Mouse (Mus musculus) forebrain, embryonic 12.5 days (tissue): Measurements from ENCODE around the gene Rdh14. TPM values are rescaled to one million over a fixed set of nuclear protein-coding genes. Genes with fewer than 3 reads are reported as not detected.

ENCODE experiments used
- ATAC-seq: fragments of 200-750 bp; cut with Nextera tagmentation; 2 replicates; pipeline ENCODE4 v1.8.0; 2017; ENCODE audit warnings: moderate TSS enrichment; ENCODE audit not compliant: low FRiP score
- H3K27ac ChIP-seq: fragments of 300-500 bp; sonication (generic); 2 replicates; pipeline ENCODE4 v1.5.1; 2016; ENCODE audit warnings: mild to moderate bottlenecking
- H3K27me3 ChIP-seq: fragments of 300-500 bp; sonication (generic); 2 replicates; pipeline ENCODE4 v1.6.1; 2016; ENCODE audit warnings: mild to moderate bottlenecking
- H3K36me3 ChIP-seq: fragments of 300-500 bp; sonication (generic); replicated peaks from 2 replicates; pipeline ENCODE4 v1.6.1; 2016; ENCODE audit warnings: mild to moderate bottlenecking
- H3K4me1 ChIP-seq: fragments of 300-500 bp; sonication (generic); 2 replicates; pipeline ENCODE4 v1.6.1; 2016
- H3K4me2 ChIP-seq: fragments of 300-500 bp; sonication (generic); 2 replicates; pipeline ENCODE4 v1.6.1; 2016; ENCODE audit warnings: mild to moderate bottlenecking, moderate library complexity
- H3K4me3 ChIP-seq: fragments of 300-500 bp; sonication (generic); replicated peaks from 2 replicates; pipeline ENCODE4 v1.5.1; 2016; ENCODE audit warnings: mild to moderate bottlenecking
- H3K9ac ChIP-seq: fragments of 300-500 bp; sonication (generic); 2 replicates; pipeline ENCODE4 v1.6.1; 2016; ENCODE audit warnings: mild to moderate bottlenecking
- H3K9me3 ChIP-seq: fragments of 300-500 bp; sonication (generic); 2 replicates; pipeline ENCODE4 v1.6.1; 2016
- WGBS: fragments of 180-500 bp; shearing (Covaris S2); methylation state at CpG from one replicate; pipeline ENCODE4 v1.1.7; 2016; 5-methylcytosine and 5-hydroxymethylcytosine counted together
- polyA plus RNA-seq: library from polyadenylated mRNA; unstranded; fragments of >200 nt; fragmentation: Nextera tagmentation; extraction: Ambion mirVana; gene quantifications from 2 replicates; pipeline ENCODE4 v1.2.1, GENCODE M21; 2016

Gene Rdh14
- polyA plus RNA-seq, result 25.6 and 26.1 TPM in 2 replicates

DNA sequence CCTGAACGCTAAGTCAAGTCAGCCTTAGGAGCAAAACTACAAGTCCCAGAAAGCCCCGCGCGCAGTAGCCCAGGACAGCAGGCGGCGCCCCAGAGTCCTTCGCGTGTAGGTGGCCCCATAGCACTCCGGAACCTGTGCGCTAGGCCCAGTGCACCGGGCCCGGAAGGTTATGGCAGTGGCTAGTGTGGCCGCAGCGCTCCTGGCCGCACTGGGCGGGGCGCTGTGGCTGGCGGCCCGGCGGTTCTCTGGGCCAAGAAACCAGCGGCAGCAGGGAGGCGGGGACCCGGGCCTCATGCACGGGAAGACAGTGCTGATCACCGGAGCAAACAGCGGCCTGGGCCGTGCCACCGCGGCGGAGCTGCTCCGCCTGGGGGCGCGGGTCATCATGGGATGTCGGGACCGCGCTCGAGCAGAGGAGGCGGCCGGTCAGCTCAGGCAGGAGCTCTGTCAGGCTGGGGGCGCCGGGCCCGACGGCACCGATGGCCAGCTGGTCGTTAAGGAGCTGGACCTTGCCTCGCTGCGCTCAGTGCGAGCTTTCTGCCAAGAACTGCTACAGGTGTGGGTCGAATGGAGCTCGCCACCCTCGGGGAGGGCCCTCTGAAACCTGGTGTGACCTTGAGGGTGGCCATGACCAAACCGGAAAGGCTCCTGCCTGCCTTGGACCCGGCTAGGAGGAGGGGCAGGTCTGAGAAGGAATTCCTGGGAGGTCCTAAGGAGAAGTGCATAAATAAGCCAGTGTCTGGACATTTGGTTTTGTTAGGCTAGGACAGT, at the start of gene Rdh14:
TSS of gene Rdh14 (plus strand) at position 102 of the 771 bp plus-strand sequence.
- ATAC-seq, result peak; percentile 98
- Histone ChIP-seq H3K9me3 (no peaks in the 10 kb centered on the region), H3K36me3 (no peaks in the 10 kb centered on the region; the same call in 1 of the 2 replicates), H3K4me3 (peak within 1 kb of the TSS; percentile 80), H3K27me3 (no peaks in the 10 kb centered on the region), H3K4me2 (peak within 1 kb of the TSS; percentile 67), H3K9ac (peak within 1 kb of the TSS; percentile 84), H3K4me1 (peaks cover 9% of the 10 kb centered on the region), H3K27ac (peak within 1 kb of the TSS; percentile 84)
- under 1% methylated on average over 53 of the region's 53 CpGs for WGBS

DNA sequence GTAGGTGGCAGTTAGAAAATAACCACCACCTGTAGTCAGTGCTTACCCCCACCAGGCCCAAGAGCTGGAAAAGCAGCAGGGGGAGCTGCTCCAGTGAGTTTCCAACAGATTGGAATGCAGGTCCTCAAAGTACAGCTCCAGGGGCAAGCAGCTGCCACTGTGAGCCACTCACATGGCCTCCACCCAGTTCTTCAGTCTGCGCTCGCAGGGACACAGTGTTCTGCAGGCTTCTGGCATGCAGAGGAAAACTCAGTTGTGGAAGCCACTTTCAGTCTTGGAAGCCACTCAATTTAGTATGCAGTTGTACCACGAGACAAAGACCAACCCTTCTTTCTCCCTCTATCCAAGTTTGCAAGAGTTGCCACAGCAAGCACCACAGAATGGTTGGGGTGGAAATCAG, 39.9 kb upstream of the Rdh14 start:
- Histone ChIP-seq H3K9ac (no peak overlapping the region), H3K27ac (no peak overlapping the region), H3K27me3 (no peaks in the 10 kb centered on the region), H3K36me3 (no peaks in the 10 kb centered on the region), H3K4me2 (no peak overlapping the region), H3K4me3 (no peak overlapping the region), H3K4me1 (no peaks in the 10 kb centered on the region), H3K9me3 (no peaks in the 10 kb centered on the region)
- ATAC-seq, result no peak
- WGBS, result 59% methylated on average over 3 of the region's 3 CpGs

DNA sequence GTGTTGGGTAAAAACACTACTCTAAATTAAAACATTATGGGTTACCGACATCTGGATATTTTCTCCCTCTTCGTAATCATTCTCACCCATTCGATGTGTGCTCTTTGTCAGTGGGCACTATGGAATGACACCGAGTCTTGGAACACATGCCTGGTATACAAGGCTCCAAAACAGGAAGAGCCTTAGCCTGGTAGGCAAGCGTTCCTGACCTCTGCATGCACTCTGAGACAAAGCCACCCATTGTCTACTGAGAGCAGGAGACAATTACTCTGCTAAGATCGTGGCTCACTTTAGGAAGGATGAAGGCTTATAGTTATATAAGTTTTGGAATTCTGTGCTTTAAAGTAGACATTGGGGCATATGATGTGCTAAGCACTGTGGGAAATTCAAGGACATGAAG, 32.8 kb upstream of the Rdh14 start:
- Histone ChIP-seq H3K9ac (no peak overlapping the region), H3K27ac (no peak overlapping the region), H3K9me3 (no peaks in the 10 kb centered on the region), H3K4me2 (no peak overlapping the region), H3K4me3 (no peak overlapping the region), H3K36me3 (no peaks in the 10 kb centered on the region), H3K4me1 (no peaks in the 10 kb centered on the region), H3K27me3 (no peaks in the 10 kb centered on the region)
- 69% methylated on average over 6 of the region's 6 CpGs for WGBS
- ATAC-seq, result no peak

DNA sequence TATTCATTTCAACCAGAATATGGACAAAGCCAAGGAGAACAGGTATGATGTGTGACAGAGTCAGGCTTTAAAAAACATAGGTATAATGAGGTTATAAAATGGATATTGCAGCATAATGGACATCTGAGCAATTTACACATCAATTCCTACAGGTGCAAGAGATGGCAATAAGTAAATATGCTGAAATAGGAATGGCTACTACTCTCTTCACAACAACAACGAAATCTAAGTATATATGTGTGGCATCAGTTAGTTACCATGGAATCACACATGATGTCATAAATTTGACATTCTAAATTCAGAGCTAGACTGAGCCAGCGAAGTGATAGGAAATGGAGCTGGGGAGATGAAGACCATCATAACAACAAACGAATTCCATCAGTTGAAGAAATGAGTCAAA, 20.9 kb upstream of the Rdh14 start, which contains the start of gene Nt5c1b:
TSS of gene Nt5c1b (plus strand) at position 301 of the 400 bp plus-strand sequence.
- ATAC-seq, result no peak

DNA sequence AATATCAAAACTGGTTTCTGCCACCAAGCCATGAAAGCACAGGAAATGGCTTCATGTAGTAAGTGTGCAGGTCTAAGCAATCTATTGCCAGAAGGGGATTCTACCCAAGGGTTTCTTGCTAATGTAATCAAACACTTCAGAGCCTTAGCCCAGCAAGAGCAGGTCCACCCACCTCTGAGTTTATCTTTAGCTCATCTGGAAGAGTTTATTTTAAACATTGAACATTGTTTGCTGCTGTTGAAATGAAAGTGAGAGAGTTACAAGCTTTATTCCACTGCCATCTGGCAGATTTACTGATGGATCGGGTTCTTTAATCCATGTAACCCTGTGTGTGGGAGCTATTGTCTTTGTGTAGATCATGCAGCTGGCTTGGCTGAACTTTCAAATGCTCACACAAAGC, 10.2 kb downstream of the Rdh14 start:
- Histone ChIP-seq H3K4me2 (no peak overlapping the region), H3K27ac (no peak overlapping the region), H3K9me3 (no peaks in the 10 kb centered on the region), H3K4me1 (no peaks in the 10 kb centered on the region), H3K27me3 (no peaks in the 10 kb centered on the region), H3K36me3 (no peaks in the 10 kb centered on the region), H3K4me3 (no peak overlapping the region), H3K9ac (no peak overlapping the region)
- ATAC-seq, result no peak
- 79% methylated on average over 1 of the region's 1 CpGs for WGBS

More for the DNA sequence above, 20.9 kb upstream of the Rdh14 start, which contains the start of gene Nt5c1b:
- Histone ChIP-seq H3K9me3 (no peaks in the 10 kb centered on the region), H3K27me3 (no peaks in the 10 kb centered on the region), H3K4me3 (no peak within 1 kb of the TSS), H3K4me1 (no peaks in the 10 kb centered on the region), H3K4me2 (no peak within 1 kb of the TSS), H3K9ac (no peak within 1 kb of the TSS), H3K36me3 (no peaks in the 10 kb centered on the region), H3K27ac (no peak within 1 kb of the TSS)
- 77% methylated on average over 3 of the region's 3 CpGs for WGBS

DNA sequence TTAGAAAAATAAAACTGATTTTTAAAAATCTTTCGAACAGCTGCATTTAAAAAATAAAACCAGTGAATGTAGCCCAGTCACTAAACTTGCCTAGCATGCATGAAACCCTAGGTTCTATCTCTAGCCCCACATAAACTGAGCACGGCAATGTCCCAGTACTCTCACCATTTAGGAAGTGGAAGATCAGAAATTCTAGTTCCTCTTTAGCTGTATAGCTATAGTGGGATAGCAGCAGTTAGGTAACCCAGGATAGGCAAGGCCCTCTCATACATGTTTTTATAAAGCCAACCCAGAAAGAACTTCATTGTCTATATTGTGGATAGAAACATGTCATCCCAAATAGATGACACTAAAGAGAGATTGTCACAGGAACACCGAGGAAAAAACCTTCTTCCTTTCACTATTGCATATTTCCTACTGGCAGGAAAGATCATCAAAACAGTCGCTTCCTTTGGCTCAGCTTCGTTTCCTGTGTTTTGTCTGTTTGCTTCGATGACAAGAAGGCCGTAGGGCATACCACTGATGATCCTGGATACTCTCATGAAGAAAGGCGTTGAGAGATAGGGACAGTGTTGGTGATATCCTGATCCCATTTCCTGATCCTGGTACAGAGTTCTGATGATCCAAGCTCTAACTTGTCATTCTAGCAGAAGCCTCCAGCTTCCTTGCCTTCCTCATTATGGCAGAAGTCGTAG, 12.0 kb downstream of the Rdh14 start:
- Histone ChIP-seq H3K4me1 (no peaks in the 10 kb centered on the region), H3K4me3 (no peak overlapping the region), H3K27ac (no peak overlapping the region), H3K27me3 (no peaks in the 10 kb centered on the region), H3K4me2 (no peak overlapping the region), H3K9me3 (no peaks in the 10 kb centered on the region), H3K9ac (no peak overlapping the region), H3K36me3 (no peaks in the 10 kb centered on the region)
- ATAC-seq, result no peak
- 90% methylated on average over 9 of the region's 9 CpGs for WGBS

DNA sequence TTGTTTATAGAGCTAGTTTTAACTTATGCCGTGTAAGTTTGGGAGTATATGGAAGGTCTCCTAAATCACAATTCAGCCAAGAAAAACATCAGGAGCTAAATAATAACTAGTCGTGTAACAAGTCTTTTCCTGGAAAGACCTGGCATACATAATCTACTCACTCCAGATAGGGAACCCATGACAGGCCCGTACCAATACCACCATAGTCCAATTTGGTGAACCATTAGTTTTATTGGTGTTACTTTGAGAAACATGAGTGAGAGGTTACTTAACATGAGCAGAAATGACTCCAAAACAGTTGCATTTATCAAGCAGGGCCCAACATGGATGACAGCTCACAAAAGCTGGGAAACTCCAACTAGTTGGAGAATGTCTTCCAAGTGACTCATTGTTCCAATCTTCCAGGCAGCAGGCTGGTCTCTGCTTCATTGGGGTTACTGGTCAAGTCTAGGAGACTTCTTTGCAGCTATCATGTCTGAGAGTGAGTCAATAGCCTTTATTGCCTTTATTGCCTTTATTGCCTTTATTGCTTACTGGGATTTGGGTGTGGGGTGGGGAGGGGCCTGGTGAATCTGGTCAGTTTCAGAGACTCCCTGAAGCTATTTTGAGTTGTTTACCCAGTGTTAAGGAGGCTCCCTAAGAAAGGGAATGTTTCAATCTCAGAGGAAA, 20.1 kb downstream of the Rdh14 start:
- H3K4me3 ChIP-seq, result no peak overlapping the region
- no peaks in the 10 kb centered on the region for H3K36me3 ChIP-seq
- no peaks in the 10 kb centered on the region for H3K4me1 ChIP-seq
- H3K27ac ChIP-seq, result no peak overlapping the region
- no peak overlapping the region for H3K4me2 ChIP-seq
- 91% methylated on average over 3 of the region's 3 CpGs for WGBS
- H3K9me3 ChIP-seq, result no peaks in the 10 kb centered on the region
- no peaks in the 10 kb centered on the region for H3K27me3 ChIP-seq
- ATAC-seq, result no peak
- no peak overlapping the region for H3K9ac ChIP-seq

DNA sequence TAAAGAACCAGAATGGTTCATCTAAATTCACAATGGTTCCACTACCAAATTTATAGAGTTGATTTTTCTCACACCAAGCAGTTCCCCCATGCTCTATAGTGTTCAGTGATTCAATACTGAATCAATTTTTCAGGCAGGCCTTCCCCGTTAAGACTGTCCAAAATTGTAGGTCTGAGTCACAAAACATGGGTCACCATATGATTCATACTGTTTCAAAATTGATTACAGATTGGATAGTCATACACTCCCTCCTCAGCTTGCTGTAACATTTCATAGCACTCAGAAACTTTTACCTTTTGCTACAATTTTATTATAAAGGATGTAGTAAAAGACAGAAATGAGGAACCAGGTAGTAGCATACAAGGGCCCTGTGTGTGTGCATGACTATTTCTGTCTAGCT, 20.9 kb downstream of the Rdh14 start:
- no peaks in the 10 kb centered on the region for H3K36me3 ChIP-seq
- H3K4me2 ChIP-seq, result no peak overlapping the region
- ATAC-seq, result no peak
- no peaks in the 10 kb centered on the region for H3K4me1 ChIP-seq
- no peak overlapping the region for H3K27ac ChIP-seq
- no peaks in the 10 kb centered on the region for H3K9me3 ChIP-seq
- no peak overlapping the region for H3K9ac ChIP-seq
- no peaks in the 10 kb centered on the region for H3K27me3 ChIP-seq
- H3K4me3 ChIP-seq, result no peak overlapping the region
- WGBS, result 88% methylated on average over 1 of the region's 1 CpGs

DNA sequence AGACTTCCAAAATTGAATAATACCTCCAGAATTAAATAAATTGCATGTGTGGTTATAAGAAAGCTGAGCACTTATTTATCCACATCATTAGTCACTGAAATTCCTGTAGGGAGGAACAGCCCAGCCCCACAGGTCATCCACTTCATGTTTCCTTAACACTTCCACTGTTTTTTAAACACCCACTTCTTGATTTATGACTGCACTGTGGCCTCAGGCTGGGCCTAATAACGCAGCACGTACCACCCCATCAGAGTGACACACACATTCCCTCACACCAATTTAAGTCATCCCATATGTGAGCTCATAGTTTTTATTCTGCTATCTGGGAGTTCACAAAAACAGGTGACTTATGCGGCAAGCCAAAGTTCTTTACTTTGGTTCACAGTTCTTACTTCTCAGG, 31.8 kb downstream of the Rdh14 start:
- no peak for ATAC-seq
- no peak overlapping the region for H3K27ac ChIP-seq
- H3K9me3 ChIP-seq, result no peaks in the 10 kb centered on the region
- H3K9ac ChIP-seq, result no peak overlapping the region
- no peak overlapping the region for H3K4me3 ChIP-seq
- WGBS, result 84% methylated on average over 3 of the region's 3 CpGs
- no peaks in the 10 kb centered on the region for H3K36me3 ChIP-seq
- no peaks in the 10 kb centered on the region for H3K27me3 ChIP-seq
- no peaks in the 10 kb centered on the region for H3K4me1 ChIP-seq
- H3K4me2 ChIP-seq, result no peak overlapping the region

DNA sequence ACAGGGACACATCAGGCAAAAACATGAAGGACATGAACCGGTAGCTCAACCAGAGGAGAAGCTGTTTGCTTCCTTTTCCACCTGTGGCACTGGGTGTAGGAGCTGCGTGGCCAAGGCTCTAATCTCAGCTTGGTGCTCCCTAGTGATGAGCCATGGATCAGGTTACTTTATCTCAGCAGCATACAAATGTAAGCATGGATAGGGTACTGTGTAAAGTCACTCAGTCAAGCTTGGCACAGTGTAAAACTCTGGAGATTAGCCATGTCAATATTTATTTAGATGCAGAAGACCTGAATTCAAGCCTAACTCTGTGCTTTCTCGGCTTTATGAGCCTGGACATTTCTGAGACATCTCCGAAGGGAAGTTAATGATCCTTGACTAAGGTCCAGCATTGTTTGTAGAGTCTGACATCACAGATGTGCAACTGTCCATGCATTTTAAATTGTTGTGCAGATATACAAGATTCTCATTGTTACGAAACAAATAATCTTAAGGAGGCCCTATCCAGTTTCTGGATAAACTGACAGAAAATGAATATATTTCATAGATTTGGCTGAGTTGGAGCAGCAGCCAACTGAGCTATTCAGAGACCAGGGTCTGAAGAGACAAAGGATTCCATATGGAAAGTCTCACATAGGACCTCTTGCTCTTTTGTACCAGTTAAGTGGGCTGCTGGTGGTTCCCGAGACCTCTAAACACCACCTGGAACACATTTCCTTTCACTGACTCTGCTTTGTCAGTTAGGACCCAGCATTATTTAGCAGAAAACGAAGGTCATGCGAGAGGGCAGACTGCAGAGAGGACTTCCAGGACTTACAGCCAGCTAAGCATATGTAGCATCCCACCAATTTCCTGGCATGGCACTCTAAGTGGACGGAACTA, 35.7 kb downstream of the Rdh14 start:
- Histone ChIP-seq H3K4me2 (no peak overlapping the region), H3K9me3 (no peaks in the 10 kb centered on the region), H3K27ac (no peak overlapping the region), H3K9ac (no peak overlapping the region), H3K4me3 (no peak overlapping the region), H3K36me3 (no peaks in the 10 kb centered on the region), H3K4me1 (no peaks in the 10 kb centered on the region), H3K27me3 (no peaks in the 10 kb centered on the region)
- no peak for ATAC-seq
- WGBS, result 74% methylated on average over 9 of the region's 9 CpGs

DNA sequence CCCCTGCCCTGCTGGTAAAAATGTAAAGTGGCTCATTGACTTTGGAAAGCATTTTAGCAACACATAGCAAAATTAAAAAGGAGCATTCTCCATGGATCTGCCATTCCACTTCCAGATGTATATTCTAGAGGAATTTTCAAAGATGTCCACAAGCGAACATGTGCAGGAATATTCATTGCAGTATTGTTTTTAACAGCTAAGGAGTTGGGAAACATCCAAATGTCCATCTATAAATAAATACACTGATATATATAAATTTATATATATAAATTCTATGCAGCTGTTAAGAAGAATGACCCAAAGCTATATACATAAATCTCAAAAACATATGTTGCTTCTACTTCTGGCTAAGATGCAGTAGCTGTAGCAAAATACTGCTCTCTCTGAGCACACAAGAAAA, 40.4 kb downstream of the Rdh14 start:
- WGBS, result 92% methylated on average over 1 of the region's 1 CpGs
- Histone ChIP-seq H3K9me3 (no peaks in the 10 kb centered on the region), H3K27ac (no peak overlapping the region), H3K36me3 (no peaks in the 10 kb centered on the region), H3K4me1 (no peaks in the 10 kb centered on the region), H3K4me2 (no peak overlapping the region), H3K4me3 (no peak overlapping the region), H3K9ac (no peak overlapping the region), H3K27me3 (no peaks in the 10 kb centered on the region)
- no peak for ATAC-seq
